In genomic region chr4:128660196-128660595, GRCm38 (mm10) we compare ENCODE assay signal across 24 mouse cellular contexts. TPM values are rescaled to one million over a fixed set of nuclear protein-coding genes. Genes with fewer than 3 reads are reported as not detected.
DNase-seq lines count a peak whose midpoint lies in the region; ATAC-seq lines count a peak whose summit lies in the region.
"Had no signal": no experiment of that assay in that cellular context is flagged by ENCODE, and none has a peak within 500 bp of the region (broad histone marks: within the 10 kb centered on the region; RNA-seq: fewer than 3 reads in every experiment).

No protein-coding gene starts in this region.

- H3K27me3 ChIP-seq in liver, embryonic 16.5 days (ENCODE audit: control insufficient read depth, insufficient read depth, low read depth, low read length) = peaks cover under 1% of the 10 kb centered on the region; the same call in 1 of the 2 replicates
- H3K27me3 ChIP-seq: Patski had no signal

- H3K4me2 ChIP-seq in liver, embryonic 16.5 days (ENCODE audit: low read depth, low read length) = no peak overlapping the region
- H3K4me2 ChIP-seq: hindbrain, embryonic 14.5 days; midbrain, embryonic 13.5 days; neural tube, embryonic 12.5 days had no signal

- ATAC-seq in liver, embryonic 16.5 days (ENCODE audit: low read depth) = peak; percentile 50
- ATAC-seq: activated CD4-positive, CD25-positive, alpha-beta regulatory T cell, adult 4 months; forebrain, postnatal 0 days; midbrain, embryonic 13.5 days; Patski had no signal

- WGBS in liver, embryonic 16.5 days (ENCODE audit: insufficient replicate concordance) = 65% methylated on average over 8 of the region's 8 CpGs

- DNase-seq in adrenal gland, adult 8-10 months = peak; percentile 21
- no peak for DNase-seq in adrenal gland, adult 18-20 months (ENCODE audit: low spot score in 2 of 2)
- no peak for DNase-seq in liver
- DNase-seq in adrenal gland, postnatal 14 days = peak; percentile 47
- peak; percentile 57 for DNase-seq in yolk sac, embryonic 10.5 days (ENCODE audit: low spot score)
- no peak for DNase-seq in heart, postnatal 4 days
- DNase-seq: cerebellum, adult 9-10 months; forebrain, postnatal 0 days; gastrocnemius, postnatal 25 days; kidney, adult 8-10 months; kidney, postnatal 10 days; right cerebral cortex, postnatal 25 days had no signal

- no peak overlapping the region for H3K4me3 ChIP-seq in liver, embryonic 16.5 days (ENCODE audit: low read depth, low read length)
- H3K4me3 ChIP-seq: embryonic facial prominence, embryonic 10.5 days; heart, adult 2 months; limb, embryonic 10.5 days; midbrain, embryonic 13.5 days; neural tube, embryonic 12.5 days had no signal

- H3K27ac ChIP-seq in liver, embryonic 16.5 days (ENCODE audit: low read length) = no peak overlapping the region
- H3K27ac ChIP-seq: embryonic facial prominence, embryonic 10.5 days; heart, adult 2 months; hindbrain, embryonic 14.5 days; limb, embryonic 10.5 days; liver, embryonic 14.5 days; midbrain, embryonic 13.5 days; neural tube, embryonic 12.5 days had no signal

- no peaks in the 10 kb centered on the region for H3K36me3 ChIP-seq in liver, embryonic 16.5 days (ENCODE audit: control insufficient read depth, insufficient read depth)
- H3K36me3 ChIP-seq: embryonic facial prominence, embryonic 10.5 days; limb, embryonic 10.5 days; midbrain, embryonic 13.5 days; neural tube, embryonic 12.5 days had no signal

- no peak overlapping the region for H3K9ac ChIP-seq in liver, embryonic 16.5 days (ENCODE audit: low read depth, low read length)
- H3K9ac ChIP-seq: forebrain, postnatal 0 days; hindbrain, embryonic 14.5 days; liver, embryonic 14.5 days; midbrain, embryonic 13.5 days; neural tube, embryonic 12.5 days had no signal

- H3K9me3 ChIP-seq in liver, embryonic 16.5 days (replicated peaks; ENCODE audit: control insufficient read depth, low read length) = no peaks in the 10 kb centered on the region
- H3K9me3 ChIP-seq: embryonic facial prominence, embryonic 10.5 days; limb, embryonic 10.5 days; midbrain, embryonic 13.5 days; neural tube, embryonic 12.5 days had no signal

- H3K4me1 ChIP-seq in liver, embryonic 16.5 days (ENCODE audit: control insufficient read depth, low read depth, low read length) = no peaks in the 10 kb centered on the region; the same call in 1 of the 2 replicates

RNA-seq across cellular contexts. Expression of gene Phc2, which starts 5.7 kb away (rescaled TPM):
- 10 to 100 TPM; 73.1 to 83.0 (median 79.9) TPM for total RNA-seq in adrenal gland, adult 8-10 months (2022)
- total RNA-seq in adrenal gland, adult 18-20 months (2021) = 10 to 100 TPM; 69.8 to 88.5 TPM
- 3.5 and 4.2 TPM in 2 replicates for polyA plus RNA-seq in liver, embryonic 16.5 days (2015; fragmentation: Nextera tagmentation; extraction: Ambion mirVana)
- total RNA-seq in adrenal gland, postnatal 14 days (2021) = 79.0 and 79.8 TPM in 2 replicates
- 10 to 100 TPM; 69.1 to 72.5 TPM for total RNA-seq in heart, postnatal 4 days (2021)

RNA-seq across cellular contexts. Expression of gene Tlr12, which starts 41.8 kb away (rescaled TPM):
- 1 to 10 TPM in 2 of 4 experiments, under 1 TPM in 2; 0.63 to 3.3 (median 1.6) TPM for total RNA-seq in adrenal gland, adult 8-10 months (2022)
- total RNA-seq in adrenal gland, adult 18-20 months (2021) = 1 to 10 TPM in 1 of 2 experiments, under 1 TPM in 1; 0.53 to 1.9 TPM
- 1.8 and 2.0 TPM in 2 replicates for polyA plus RNA-seq in liver, embryonic 16.5 days (2015; fragmentation: Nextera tagmentation; extraction: Ambion mirVana)
- total RNA-seq in adrenal gland, postnatal 14 days (2021) = 0.48 and 0.98 TPM in 2 replicates
- total RNA-seq in heart, postnatal 4 days (2021) = under 1 TPM; 0.19 to 0.29 TPM
- total RNA-seq: ES-E14; gastrocnemius, postnatal 25 days had no signal
- polyA plus RNA-seq: heart, embryonic 14.5 days; Patski had no signal

RNA-seq across cellular contexts. Expression of gene Zscan20, which starts 50.3 kb away (rescaled TPM):
- total RNA-seq in adrenal gland, adult 8-10 months (2022) = 10 to 100 TPM in 1 of 4 experiments, 1 to 10 TPM in 3; 5.5 to 13.4 (median 8.9) TPM
- total RNA-seq in adrenal gland, adult 18-20 months (2021) = 1 to 10 TPM; 4.6 to 6.6 TPM
- polyA plus RNA-seq in liver, embryonic 16.5 days (2015; fragmentation: Nextera tagmentation; extraction: Ambion mirVana) = 0.53 and 0.70 TPM in 2 replicates
- total RNA-seq in adrenal gland, postnatal 14 days (2021) = 5.0 and 6.5 TPM in 2 replicates
- 1 to 10 TPM; 3.7 to 4.1 TPM for total RNA-seq in heart, postnatal 4 days (2021)

Comparison
In these comparisons a context has a peak if more than half of its experiments do, and no peak if none do; other contexts are left out.
1. DNase-seq: peak in adrenal gland, adult 8-10 months (single experiment), adrenal gland, postnatal 14 days (single experiment) and yolk sac, embryonic 10.5 days (single experiment); none in adrenal gland, adult 18-20 months (0 of 2), liver (single experiment) and heart, postnatal 4 days (single experiment).